Mouse (Mus musculus): ENCODE measurements around the gene Ctag2. TPM values are rescaled to one million over a fixed set of nuclear protein-coding genes. Genes with fewer than 3 reads are reported as not detected.

Ctag2 gene
- not detected in 2 replicates for polyA plus RNA-seq (2015; fragmentation: Nextera tagmentation; extraction: Ambion mirVana)

DNA sequence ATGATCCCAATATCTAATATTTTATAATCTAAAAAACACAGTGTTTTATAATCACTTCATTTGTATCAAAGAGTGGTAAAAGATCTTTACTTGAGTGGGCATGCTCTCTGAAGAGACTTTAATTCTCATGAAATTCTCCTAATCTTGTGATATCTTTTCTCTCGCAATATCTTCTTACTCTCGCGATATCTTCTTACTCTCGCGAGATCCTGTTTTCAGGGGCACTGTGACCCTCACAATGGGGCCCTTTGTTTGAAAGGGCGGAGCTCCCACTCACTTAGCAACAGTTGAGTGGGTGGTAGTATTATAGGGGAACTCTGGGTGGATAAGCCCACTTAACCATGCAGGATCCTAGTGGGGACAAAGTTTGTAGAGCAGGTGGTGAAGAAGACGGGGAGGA, at the start of gene Ctag2:
Gene Ctag2 (plus strand): TSS at position 301 of the 400 bp plus-strand sequence.
- no peaks in the 10 kb centered on the region for H3K36me3 ChIP-seq (ENCODE audit: control insufficient read depth, insufficient read depth, low read length)
- 0 out of 2 replicates have a peak, but pooled peaks cover 2% of the 10 kb centered on the region for H3K9me3 ChIP-seq (ENCODE audit: control insufficient read depth, low read length)
- H3K27ac ChIP-seq (ENCODE audit: low read depth, low read length) = no peak within 1 kb of the TSS
- no peaks in the 10 kb centered on the region for H3K4me1 ChIP-seq (ENCODE audit: control insufficient read depth, insufficient read depth, low read depth, low read length)
- H3K27me3 ChIP-seq (replicated peaks; ENCODE audit: control insufficient read depth, insufficient read depth, low read length) = no peaks in the 10 kb centered on the region
- H3K4me2 ChIP-seq (ENCODE audit: low read length) = no peak within 1 kb of the TSS
- H3K4me3 ChIP-seq (ENCODE audit: low read length) = no peak within 1 kb of the TSS
- 92% methylated on average over 7 of the region's 7 CpGs for WGBS
- no peak for ATAC-seq
- H3K9ac ChIP-seq (ENCODE audit: low read depth, low read length) = no peak within 1 kb of the TSS
